ENCODE assay signal across 8 mouse cellular contexts in the genomic region with DNA sequence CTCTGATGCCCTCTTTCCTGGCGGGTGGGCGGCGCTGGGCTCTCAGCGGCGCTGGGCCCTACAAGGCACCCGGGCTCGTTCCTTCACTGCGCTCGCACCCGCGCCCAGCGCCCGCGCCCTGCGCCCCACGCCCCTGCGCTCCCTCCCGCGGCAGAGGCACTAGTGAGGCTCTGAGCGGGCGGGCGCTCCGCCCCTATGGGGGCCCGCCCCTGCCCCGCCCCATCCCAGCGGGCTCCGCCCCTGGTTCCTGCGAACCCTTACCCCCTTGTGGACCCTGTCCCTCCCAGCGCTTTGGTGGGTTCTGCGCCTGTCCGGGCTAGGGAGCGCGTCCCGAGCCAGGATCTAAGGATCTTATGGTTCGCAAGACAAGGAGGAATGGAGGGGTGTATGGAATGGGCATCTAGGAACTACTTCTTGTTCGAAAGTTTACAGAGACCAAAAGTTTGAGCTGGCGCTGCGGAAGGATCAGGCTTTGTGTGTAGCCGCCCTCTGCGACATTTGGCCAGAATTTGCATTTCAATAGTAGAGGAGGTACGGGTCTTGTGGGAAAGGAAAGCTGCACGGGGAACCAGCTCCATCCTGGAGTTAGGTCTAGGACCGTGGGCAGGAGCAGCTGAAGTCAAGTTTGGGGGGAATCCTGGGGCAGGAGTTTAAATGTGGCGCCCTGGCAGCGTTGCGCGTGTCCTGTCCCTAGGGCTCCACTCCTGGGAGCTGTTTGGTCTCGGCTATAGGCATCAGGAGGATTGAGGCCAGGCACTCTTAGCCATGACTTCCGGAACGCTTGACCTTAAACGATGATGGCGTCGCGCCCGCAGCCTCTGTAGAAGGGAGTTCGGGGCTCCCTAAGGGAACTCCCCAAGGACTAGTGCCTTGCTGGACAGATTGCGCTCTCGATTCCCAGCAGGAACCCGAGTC. TPM values are rescaled to one million over a fixed set of nuclear protein-coding genes. Genes with fewer than 3 reads are reported as not detected.
A peak's percentile ranks its signal among the peaks of the same experiment; 100 is the strongest.
DNase-seq lines count a peak whose midpoint lies in the region; ATAC-seq lines count a peak whose summit lies in the region.

No protein-coding gene starts in this region.

- H3K9ac ChIP-seq in embryonic facial prominence, embryonic 14.5 days (ENCODE audit: low read depth, low read length), result peak overlapping the region; percentile 82
- peak overlapping the region; percentile 86 for H3K9ac ChIP-seq in heart, embryonic 16.5 days (ENCODE audit: low read length)

- H3K27me3 ChIP-seq in embryonic facial prominence, embryonic 14.5 days (replicated peaks; ENCODE audit: control insufficient read depth, insufficient read depth, low read length), result peaks cover 7% of the 10 kb centered on the region; the same call in 1 of the 2 replicates
- no peaks in the 10 kb centered on the region for H3K27me3 ChIP-seq in heart, embryonic 16.5 days (ENCODE audit: control insufficient read depth, insufficient read depth, low read length)

- H3K9me3 ChIP-seq in embryonic facial prominence, embryonic 14.5 days (ENCODE audit: control insufficient read depth, low read length), result no peaks in the 10 kb centered on the region
- no peaks in the 10 kb centered on the region for H3K9me3 ChIP-seq in heart, embryonic 16.5 days (replicated peaks; ENCODE audit: control insufficient read depth, low read length)

- peak overlapping the region; percentile 79 for H3K27ac ChIP-seq in embryonic facial prominence, embryonic 14.5 days (replicated peaks; ENCODE audit: low read depth, low read length)
- H3K27ac ChIP-seq in heart, embryonic 16.5 days (ENCODE audit: low read length), result peak overlapping the region; percentile 84

- peaks cover 56% of the 10 kb centered on the region for H3K4me1 ChIP-seq in embryonic facial prominence, embryonic 14.5 days (ENCODE audit: control insufficient read depth, insufficient read depth, low read length)
- peaks cover 53% of the 10 kb centered on the region for H3K4me1 ChIP-seq in heart, embryonic 16.5 days (ENCODE audit: control insufficient read depth, insufficient read depth, low read length)

- ATAC-seq in embryonic facial prominence, embryonic 14.5 days (ENCODE audit: low read depth), result peak; percentile 77
- ATAC-seq in heart, embryonic 16.5 days (replicated peaks; ENCODE audit: extremely low read depth, insufficient read depth, low FRiP score), result peak; percentile 86

- no peaks in the 10 kb centered on the region for H3K36me3 ChIP-seq in embryonic facial prominence, embryonic 14.5 days (ENCODE audit: control insufficient read depth, insufficient read depth, low read length)
- H3K36me3 ChIP-seq in heart, embryonic 16.5 days (ENCODE audit: control insufficient read depth, insufficient read depth), result no peaks in the 10 kb centered on the region

- peak overlapping the region; percentile 78 for H3K4me3 ChIP-seq in embryonic facial prominence, embryonic 14.5 days (ENCODE audit: low read depth, low read length)
- peak overlapping the region; percentile 75 for H3K4me3 ChIP-seq in heart, embryonic 16.5 days (ENCODE audit: low read length)

- 3% methylated on average over 38 of the region's 59 CpGs for WGBS in embryonic facial prominence, embryonic 14.5 days
- WGBS in heart, embryonic 16.5 days, result 3% methylated on average over 57 of the region's 59 CpGs

- H3K4me2 ChIP-seq in embryonic facial prominence, embryonic 14.5 days (ENCODE audit: low read depth, low read length), result peak overlapping the region; percentile 75
- peak overlapping the region; percentile 75 for H3K4me2 ChIP-seq in heart, embryonic 16.5 days (ENCODE audit: low read depth, low read length)

- peak; percentile 42 for DNase-seq in right cerebral cortex, adult 18-20 months
- DNase-seq in right cerebral cortex, postnatal 36 days (ENCODE audit: low spot score in 2 of 2), result no peak
- DNase-seq in embryonic facial prominence, embryonic 14.5 days (ENCODE audit: low spot score), result peak; percentile 93
- DNase-seq in kidney, postnatal 10 days, result peak; percentile 91
- DNase-seq in lung, postnatal 14 days, result peak; percentile 86
- peak; percentile 51 for DNase-seq in ovary, adult 18-20 months (ENCODE audit: low spot score)
- peak; percentile 89 to 92 for DNase-seq in thymus, postnatal 36 days

RNA-seq across cellular contexts. Expression of gene Notch1, which starts 12.5 kb away (rescaled TPM):
- polyA plus RNA-seq in embryonic facial prominence, embryonic 14.5 days (2014; fragmentation: Nextera tagmentation; extraction: Ambion mirVana), result 29.9 and 35.8 TPM in 2 replicates
- polyA plus RNA-seq in heart, embryonic 16.5 days (2015; fragmentation: Nextera tagmentation; extraction: Ambion mirVana), result 17.9 and 21.8 TPM in 2 replicates

RNA-seq across cellular contexts. Expression of gene Sec16a, which starts 58.9 kb away (rescaled TPM):
- 38.6 and 42.0 TPM in 2 replicates for polyA plus RNA-seq in embryonic facial prominence, embryonic 14.5 days (2014; fragmentation: Nextera tagmentation; extraction: Ambion mirVana)
- 14.5 and 14.8 TPM in 2 replicates for polyA plus RNA-seq in heart, embryonic 16.5 days (2015; fragmentation: Nextera tagmentation; extraction: Ambion mirVana)

Comparison
In these comparisons a context has a peak if more than half of its experiments do, and no peak if none do; other contexts are left out.
1. DNase-seq: peak in right cerebral cortex, adult 18-20 months (single experiment), embryonic facial prominence, embryonic 14.5 days (single experiment), kidney, postnatal 10 days (single experiment), lung, postnatal 14 days (single experiment), ovary, adult 18-20 months (single experiment) and thymus, postnatal 36 days (2 of 2); none in right cerebral cortex, postnatal 36 days (0 of 2).